Mouse (Mus musculus) urinary bladder, postnatal 25 days (tissue): ENCODE results near the gene Nop56.

ENCODE experiments used
- DNase-seq: peaks from one replicate; pipeline ENCODE4 v3.0.0; 2022; ENCODE audit warnings: low spot score

Gene Nop56

DNA sequence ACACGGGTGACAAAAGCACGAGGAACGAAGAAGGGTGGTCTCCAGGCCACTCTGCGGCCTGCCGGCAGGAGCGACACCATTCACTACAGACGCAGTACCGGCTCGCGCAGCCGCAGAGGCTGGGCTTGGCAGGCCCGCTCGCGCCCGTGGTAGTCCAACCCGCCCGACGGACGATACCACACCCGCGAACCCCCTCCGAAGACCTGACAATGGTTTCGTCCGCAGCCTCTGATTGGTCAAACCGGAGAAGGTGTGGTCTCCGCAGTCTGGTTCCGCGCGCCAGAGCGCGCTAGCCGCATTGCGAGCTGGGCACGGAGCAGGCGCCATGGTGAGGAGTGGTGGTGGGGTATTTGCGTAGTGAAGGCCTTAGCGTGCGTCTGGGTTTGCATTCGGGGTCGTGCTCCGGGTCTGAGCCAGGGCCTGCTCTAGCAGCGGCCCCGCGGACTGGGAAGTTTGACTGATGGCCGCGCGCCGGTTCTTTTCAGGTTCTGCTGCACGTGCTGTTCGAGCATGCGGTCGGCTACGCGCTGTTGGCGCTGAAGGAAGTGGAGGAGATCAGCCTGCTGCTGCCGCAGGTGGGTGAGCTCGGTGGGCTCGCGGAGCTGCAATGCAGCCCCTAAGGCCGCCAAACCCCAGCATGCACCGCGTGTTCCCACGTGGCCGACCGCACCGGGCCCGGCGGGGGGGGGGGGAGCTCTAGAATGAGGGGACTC lies at the start of gene Nop56:
Nop56 (plus strand) TSS at position 282 of the 713 bp plus-strand sequence.
- DNase-seq = peak; percentile 98

DNA sequence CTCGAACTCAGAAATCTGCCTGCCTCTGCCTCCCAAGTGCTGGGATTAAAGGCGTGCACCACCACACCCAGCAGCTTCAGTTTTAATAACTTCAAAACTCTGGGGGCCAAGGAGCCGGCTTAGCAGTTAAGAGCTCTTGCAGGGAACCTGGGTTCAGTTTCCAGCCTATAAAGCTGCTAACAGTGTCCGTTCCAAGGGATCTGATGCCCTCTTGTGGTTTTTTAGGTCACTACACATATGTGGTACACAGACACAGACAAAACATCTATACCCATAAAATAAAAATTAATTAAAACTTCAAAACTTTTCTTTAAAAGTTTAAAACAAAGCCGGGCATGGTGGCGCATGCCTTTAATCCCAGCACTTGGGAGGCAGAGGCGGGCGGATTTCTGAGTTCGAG lies 27.3 kb upstream of the Nop56 start:
- DNase-seq = peak; percentile 7

GRCm38 (mm10) chr2:130248226-130248625 lies 26.0 kb upstream of the Nop56 start:
- DNase-seq = no peak

DNA sequence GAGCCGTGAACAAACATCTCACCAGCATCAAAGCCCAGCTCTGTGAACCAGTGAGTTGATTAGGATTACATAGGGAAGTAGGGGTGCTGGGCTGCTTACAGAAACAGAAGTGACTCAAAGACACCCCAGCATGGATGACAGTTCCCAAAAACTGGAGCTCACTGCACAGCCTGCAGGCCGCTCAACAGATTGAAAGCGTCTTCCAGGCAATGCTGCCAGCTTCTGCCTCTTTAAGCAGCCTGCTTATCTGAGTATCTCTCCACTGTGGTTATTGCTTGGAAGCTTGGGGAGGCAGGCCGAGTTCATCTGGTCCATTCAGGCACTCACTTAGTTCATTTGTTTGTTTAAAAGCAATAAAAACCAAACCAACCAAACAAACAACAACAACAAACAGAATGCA lies 17.5 kb upstream of the Nop56 start:
- DNase-seq = no peak

DNA sequence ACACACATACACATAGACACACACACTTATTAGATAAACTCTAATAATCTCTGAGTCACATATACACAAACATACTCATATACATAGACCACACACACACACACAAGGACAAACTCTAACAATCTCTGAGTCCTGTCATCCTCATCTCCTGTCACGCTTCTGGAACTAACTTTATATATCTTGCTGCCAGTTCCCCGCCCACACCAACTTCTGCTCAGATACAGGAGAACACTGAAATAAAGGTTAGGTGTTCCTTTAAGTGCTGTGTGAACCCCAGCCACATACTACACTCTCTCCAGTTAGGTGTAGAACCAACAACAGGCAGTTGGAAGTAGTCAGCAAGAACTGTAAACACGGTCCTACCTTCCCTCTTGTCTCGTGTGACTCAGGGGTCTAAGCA lies 13.4 kb upstream of the Nop56 start:
- DNase-seq = no peak

- no peak for DNase-seq
These were observed 12.3 kb upstream of the Nop56 start for GRCm38 (mm10) chr2:130261914-130262313.

GRCm38 (mm10) chr2:130262398-130262797 lies 11.8 kb upstream of the Nop56 start:
- no peak for DNase-seq

DNA sequence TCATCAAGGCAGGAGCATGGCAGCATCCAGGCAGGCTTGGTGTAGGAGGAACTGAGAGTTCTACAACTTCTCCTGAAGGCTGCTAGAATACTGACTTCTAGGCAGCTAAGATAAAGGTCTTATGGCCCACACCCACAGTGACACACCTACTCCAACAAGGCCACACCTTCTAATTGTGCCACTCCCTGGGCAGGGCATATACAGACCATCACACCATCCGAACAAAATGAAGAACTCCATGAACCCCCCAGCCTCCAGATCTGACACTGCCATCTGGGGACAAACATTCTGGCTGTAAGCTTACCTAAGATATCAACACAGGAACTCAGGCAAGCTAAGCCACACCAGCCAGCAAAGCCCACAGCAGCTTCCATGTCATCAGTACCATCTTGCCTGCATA lies 8.7 kb upstream of the Nop56 start:
- DNase-seq = no peak

GRCm38 (mm10) chr2:130268074-130268473 lies 6.2 kb upstream of the Nop56 start:
- DNase-seq = no peak

- no peak for DNase-seq
These were observed 498 bp upstream of the Nop56 start for GRCm38 (mm10) chr2:130273732-130274131.

DNA sequence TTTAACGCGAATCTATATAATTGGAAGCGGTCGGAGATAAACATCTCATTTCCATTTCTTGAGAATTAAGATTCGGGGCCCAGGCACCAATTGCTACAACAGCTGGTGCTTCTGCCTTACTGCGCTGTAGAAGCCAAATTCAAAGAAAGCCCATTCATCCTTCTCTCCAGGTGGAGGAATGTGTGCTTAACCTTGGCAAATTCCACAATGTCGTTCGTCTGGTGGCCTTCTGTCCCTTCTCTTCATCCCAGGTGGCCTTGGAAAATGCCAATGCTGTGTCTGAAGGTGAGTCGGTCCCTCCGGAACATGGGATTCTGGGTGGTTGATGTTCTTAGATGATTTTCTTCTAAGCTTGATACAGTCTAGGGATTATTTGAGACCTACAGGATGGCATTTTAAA lies 632 bp downstream of the Nop56 start:
- DNase-seq = no peak

DNA sequence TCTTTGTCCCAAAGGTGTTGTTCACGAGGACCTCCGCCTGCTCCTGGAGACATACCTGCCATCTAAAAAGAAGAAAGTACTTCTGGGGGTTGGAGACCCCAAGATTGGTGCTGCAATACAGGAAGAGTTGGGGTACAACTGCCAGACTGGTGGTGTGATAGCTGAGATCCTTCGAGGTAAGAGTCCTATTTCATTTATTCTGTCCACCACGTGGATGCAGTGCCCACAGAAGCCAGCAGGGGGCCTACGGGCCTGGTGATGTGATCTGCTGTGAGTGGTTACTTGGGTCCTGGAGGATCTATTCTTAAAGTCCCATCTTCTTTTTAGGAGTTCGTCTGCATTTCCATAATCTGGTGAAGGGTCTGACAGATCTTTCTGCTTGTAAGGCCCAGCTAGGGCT lies 1.4 kb downstream of the Nop56 start:
- DNase-seq = peak; percentile 30

- DNase-seq = no peak
These were observed 5.4 kb downstream of the Nop56 start for GRCm38 (mm10) chr2:130279600-130280091.

DNA sequence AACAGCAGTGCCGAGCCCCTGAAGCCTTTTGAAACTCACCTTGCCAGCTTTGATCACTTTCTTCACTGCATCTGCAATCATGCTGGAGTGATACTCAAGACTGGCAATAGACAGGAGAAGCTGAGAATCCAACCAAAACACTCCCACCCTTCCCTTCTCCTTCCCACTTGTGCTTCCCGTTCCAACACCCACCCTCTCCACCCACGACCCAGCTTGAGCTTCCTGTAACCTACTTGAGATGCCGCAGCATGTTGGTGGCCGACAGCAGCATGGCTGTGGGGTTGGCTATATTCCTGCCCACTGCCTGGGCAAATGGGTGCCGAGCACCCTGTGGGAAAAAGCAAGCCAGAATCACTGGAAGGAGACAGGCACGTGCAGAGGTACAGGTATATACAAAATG lies 6.0 kb downstream of the Nop56 start:
- DNase-seq = no peak

GRCm38 (mm10) chr2:130280818-130281217 lies 6.6 kb downstream of the Nop56 start:
- DNase-seq = no peak

GRCm38 (mm10) chr2:130283854-130284654 lies 9.8 kb downstream of the Nop56 start, which contains the start of gene Idh3b:
Gene Idh3b, minus strand, starts transcription at chr2:130284547.
- peak; percentile 89 for DNase-seq

- no peak for DNase-seq
These were observed 14.9 kb downstream of the Nop56 start for GRCm38 (mm10) chr2:130289086-130289485.

GRCm38 (mm10) chr2:130291434-130291833 lies 17.2 kb downstream of the Nop56 start:
- DNase-seq = peak; percentile 40

DNA sequence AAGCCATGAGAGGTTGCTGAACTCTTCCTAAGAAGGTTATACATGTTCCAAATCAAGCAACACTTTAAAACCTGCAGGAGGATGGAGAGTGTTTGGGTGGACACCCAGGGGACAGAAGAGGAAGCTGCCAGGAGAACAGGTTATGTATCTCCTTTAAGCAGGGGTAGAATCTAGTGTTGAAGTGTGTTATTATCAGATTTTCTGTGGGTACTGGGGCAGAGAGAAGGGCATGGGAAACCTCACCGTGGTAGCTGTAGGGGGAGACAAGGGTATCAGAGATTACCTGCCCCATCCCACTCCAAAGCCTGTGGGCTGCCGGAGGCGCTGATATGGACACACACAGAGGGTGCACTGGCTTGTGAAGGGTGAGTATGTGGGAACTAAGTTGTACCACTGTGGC lies 18.8 kb downstream of the Nop56 start:
- no peak for DNase-seq

DNA sequence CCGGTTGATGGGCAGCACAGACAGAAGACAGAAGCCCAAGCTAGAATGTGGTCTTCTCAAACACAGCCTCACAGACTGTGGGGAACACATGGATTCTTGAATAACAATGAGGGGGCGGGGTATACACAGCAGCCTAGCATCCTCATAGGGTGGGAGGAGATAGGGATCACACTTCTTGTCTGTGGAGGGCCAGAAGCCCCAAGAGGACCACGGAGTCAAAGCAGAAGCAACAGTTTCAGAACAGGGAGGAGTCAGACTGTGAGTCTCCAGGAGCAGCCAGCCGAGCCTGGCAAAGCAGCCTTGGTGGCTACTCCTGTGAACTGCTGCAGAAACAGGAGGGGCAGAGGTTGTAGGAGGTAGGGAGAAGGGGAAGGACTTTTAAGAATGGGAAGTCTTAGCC lies 19.3 kb downstream of the Nop56 start:
- no peak for DNase-seq

DNA sequence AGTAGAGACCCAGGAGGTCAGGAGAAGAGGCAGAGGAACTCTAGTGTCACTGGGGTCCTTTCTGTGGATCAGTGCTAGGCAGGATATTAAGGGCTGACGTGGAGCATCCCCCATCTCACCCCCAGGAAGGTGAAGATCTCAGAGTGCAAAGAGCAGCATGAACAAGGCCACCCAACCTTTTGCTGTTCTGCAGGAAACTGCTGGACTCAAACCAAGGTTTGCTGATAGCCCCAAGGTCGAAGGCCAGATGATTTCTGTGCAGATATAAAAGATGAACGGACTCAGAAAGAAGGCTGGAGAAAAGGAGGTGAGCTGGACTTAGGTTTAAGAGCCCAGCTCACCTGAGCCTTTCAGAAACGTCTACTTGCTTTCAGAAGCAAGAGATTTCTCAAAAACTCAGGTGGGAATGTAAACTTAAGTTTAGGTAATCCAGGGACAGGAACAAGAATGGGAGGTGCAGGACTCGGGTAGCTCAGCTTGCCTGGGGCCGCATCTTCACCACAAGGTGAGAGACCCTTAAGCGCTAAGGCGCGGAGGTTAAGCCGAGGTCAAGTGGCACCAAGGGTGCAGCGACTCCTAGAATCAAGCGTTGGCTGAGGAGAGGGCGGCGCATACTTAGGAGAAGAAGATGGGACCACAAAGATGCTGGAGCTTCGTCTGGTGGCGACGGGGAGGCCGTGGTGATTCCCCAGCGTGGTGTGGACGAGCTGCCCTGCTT lies 20.1 kb downstream of the Nop56 start:
- DNase-seq = no peak

GRCm38 (mm10) chr2:130294936-130295277 lies 20.7 kb downstream of the Nop56 start, which contains the start of gene Ebf4:
Gene Ebf4, plus strand, starts transcription at chr2:130295169.
- peak; percentile 27 for DNase-seq
